Mouse (Mus musculus): ENCODE data around the gene Nek5.

GRCm38 (mm10) chr8:22059153-22059738 is 65.6 kb downstream of the Nek5 start:
- TF ChIP-seq CTCF (IDR thresholded peaks at IDR 0.05; ENCODE audit: borderline replicate concordance, extremely low read depth, insufficient read depth, insufficient read length) (no peak), POLR2A (IDR thresholded peaks at IDR 0.05; ENCODE audit: borderline replicate concordance, extremely low read depth, insufficient read depth, insufficient read length, poor library complexity, severe bottlenecking) (no peak)
